Mouse (Mus musculus) embryonic facial prominence, embryonic 15.5 days (tissue): Measurements from ENCODE around the gene Gatd1. TPM values are rescaled to one million over a fixed set of nuclear protein-coding genes. Genes with fewer than 3 reads are reported as not detected.

Source experiments
- ATAC-seq: fragments of 200-750 bp; cut with Nextera tagmentation; 2 replicates; pipeline ENCODE4 v1.8.0; 2017; ENCODE audit warnings: low read depth, moderate TSS enrichment; ENCODE audit not compliant: insufficient number of reproducible peaks, low FRiP score, low TSS enrichment
- H3K27ac ChIP-seq: fragments of 300-500 bp; sonication (generic); replicated peaks from 2 replicates; pipeline ENCODE4 v1.5.1; 2015; ENCODE audit warnings: mild to moderate bottlenecking, inconsistent platforms
- H3K27me3 ChIP-seq: fragments of 300-500 bp; sonication (generic); 2 replicates; pipeline ENCODE4 v1.6.1; 2015; ENCODE audit warnings: inconsistent platforms
- H3K36me3 ChIP-seq: fragments of 300-500 bp; sonication (generic); 2 replicates; pipeline ENCODE4 v1.6.1; 2015; ENCODE audit warnings: mild to moderate bottlenecking, inconsistent platforms
- H3K4me1 ChIP-seq: fragments of 300-500 bp; sonication (generic); 2 replicates; pipeline ENCODE4 v1.6.1; 2015; ENCODE audit warnings: inconsistent platforms
- H3K4me2 ChIP-seq: fragments of 300-500 bp; sonication (generic); replicated peaks from 2 replicates; pipeline ENCODE4 v1.6.1; 2015; ENCODE audit warnings: mild to moderate bottlenecking, inconsistent platforms
- H3K4me3 ChIP-seq: fragments of 300-500 bp; sonication (generic); replicated peaks from 2 replicates; pipeline ENCODE4 v1.5.1; 2015; ENCODE audit warnings: mild to moderate bottlenecking, inconsistent platforms
- H3K9ac ChIP-seq: fragments of 300-500 bp; sonication (generic); 2 replicates; pipeline ENCODE4 v1.6.1; 2015; ENCODE audit warnings: inconsistent platforms
- H3K9me3 ChIP-seq: fragments of 300-500 bp; sonication (generic); replicated peaks from 2 replicates; pipeline ENCODE4 v1.6.1; 2016; ENCODE audit warnings: inconsistent platforms
- WGBS: fragments of 180-500 bp; shearing (Covaris S2); methylation state at CpG from one replicate; pipeline ENCODE4 v1.1.7; 2015; 5-methylcytosine and 5-hydroxymethylcytosine counted together
- polyA plus RNA-seq: library from polyadenylated mRNA; unstranded; fragments of >200 nt; fragmentation: Nextera tagmentation; extraction: Ambion mirVana; gene quantifications from 2 replicates; pipeline ENCODE4 v1.2.1, GENCODE M21; 2015

The Gatd1 gene
- polyA plus RNA-seq, 1 experiment from 2014 or later, result 67.6 TPM

DNA sequence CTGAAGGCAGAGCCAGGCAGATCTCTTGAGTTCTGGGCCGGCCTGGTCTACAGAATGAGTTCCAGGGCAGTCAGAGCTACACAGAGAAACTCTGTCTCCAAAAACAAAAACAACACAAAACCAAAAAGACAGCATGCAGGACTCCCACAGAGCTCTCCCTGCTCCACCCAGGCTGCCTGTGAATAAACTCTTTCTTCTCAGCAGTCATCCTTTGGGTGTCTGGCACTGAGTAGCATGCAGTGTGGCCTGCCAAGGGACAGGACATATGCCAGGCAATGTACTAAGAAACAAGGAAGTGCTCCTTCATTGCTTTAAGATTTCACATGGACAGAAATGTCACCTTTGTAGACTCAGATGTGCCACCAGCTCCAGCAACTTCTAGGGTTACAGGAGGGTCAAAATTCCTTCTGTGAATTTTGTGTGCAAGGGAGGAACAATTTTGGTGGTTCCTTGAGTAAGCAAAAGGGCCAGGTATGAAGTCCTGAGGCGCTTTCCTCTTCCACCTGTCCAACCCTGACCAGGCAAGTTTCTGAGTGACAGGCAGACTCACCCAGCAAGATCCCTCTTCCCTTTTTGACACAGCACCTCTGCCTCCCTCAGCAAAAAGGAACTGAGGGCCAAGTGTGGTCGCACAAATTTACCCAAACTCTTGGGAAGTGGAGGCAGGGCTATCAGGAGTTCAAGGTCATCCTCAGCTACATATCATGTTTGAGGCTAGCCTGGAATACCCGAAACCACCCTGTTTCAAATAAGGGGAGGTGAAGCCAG lies 32.7 kb downstream of the Gatd1 start:
- Histone ChIP-seq H3K27ac (no peak overlapping the region), H3K9me3 (no peaks in the 10 kb centered on the region), H3K9ac (no peak overlapping the region), H3K27me3 (no peaks in the 10 kb centered on the region), H3K4me1 (no peaks in the 10 kb centered on the region), H3K36me3 (no peaks in the 10 kb centered on the region), H3K4me3 (no peak overlapping the region), H3K4me2 (no peak overlapping the region)
- 60% methylated on average over 4 of the region's 4 CpGs for WGBS
- no peak for ATAC-seq

DNA sequence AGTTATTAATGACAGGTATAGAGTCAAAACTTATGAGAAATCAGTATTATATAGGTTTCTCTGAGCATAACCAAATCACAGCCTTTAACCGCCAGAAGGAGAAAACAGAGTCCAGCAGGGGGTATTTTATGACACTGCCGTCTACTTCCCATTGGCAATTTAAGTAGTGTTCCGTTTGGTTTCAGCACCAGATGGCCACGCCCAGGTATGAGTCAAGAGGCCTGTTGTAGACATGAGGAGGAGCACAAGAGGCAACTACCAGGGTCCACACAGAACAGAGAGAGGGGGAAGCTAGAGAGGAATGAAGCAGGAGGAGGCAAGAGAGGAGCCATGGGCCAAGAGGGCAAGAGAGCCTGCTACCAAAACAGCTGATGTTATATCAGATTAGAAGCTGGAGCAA lies 34.4 kb downstream of the Gatd1 start:
- no peak overlapping the region for H3K9ac ChIP-seq
- WGBS, result 58% methylated on average over 4 of the region's 4 CpGs
- no peak overlapping the region for H3K27ac ChIP-seq
- H3K4me1 ChIP-seq, result no peaks in the 10 kb centered on the region
- H3K4me3 ChIP-seq, result no peak overlapping the region
- no peaks in the 10 kb centered on the region for H3K9me3 ChIP-seq
- H3K4me2 ChIP-seq, result no peak overlapping the region
- H3K36me3 ChIP-seq, result no peaks in the 10 kb centered on the region
- no peaks in the 10 kb centered on the region for H3K27me3 ChIP-seq
- no peak for ATAC-seq

DNA sequence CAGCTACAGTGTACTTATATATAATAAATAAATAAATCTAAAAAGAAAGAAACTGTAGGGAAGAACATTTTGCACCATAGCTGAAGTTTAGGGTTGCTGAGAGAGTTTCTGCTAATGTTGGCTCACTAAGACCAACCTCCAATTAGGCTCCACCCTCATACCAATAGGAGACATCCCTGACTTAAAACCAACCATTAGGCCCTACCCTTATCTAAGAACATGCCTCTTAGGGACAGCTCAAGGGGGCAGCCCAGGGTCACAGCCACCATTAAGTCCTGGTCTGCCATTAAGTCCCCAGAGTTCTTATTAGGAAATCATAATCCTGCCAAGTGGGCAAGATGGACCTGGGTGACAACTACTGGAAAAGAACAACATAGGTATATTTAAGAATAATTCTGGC lies 39.5 kb downstream of the Gatd1 start:
- Histone ChIP-seq H3K4me2 (no peak overlapping the region), H3K9ac (no peak overlapping the region), H3K4me1 (no peaks in the 10 kb centered on the region), H3K4me3 (no peak overlapping the region), H3K27me3 (no peaks in the 10 kb centered on the region), H3K27ac (no peak overlapping the region), H3K9me3 (no peaks in the 10 kb centered on the region), H3K36me3 (no peaks in the 10 kb centered on the region)
- ATAC-seq, result no peak

DNA sequence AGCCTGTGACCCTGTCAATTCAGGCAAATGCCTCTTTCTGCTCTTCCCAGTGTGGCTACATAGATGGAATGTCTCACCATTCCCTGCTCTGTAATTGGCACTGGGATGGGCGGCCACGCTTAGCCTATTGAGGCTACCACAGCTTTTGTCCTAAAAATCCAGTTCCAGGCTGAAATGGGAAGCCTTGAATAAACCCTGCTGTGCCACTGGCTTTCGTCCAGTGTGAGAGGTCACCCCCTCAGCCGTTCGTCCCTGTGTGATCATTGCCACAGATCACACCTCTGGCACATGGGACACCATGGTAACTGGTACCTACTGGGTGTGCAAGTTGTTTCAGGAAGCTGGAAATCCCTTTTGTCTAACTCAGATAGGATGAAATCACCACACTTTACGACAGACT lies 40.3 kb downstream of the Gatd1 start:
- H3K27ac ChIP-seq, result no peak overlapping the region
- H3K4me3 ChIP-seq, result no peak overlapping the region
- no peaks in the 10 kb centered on the region for H3K9me3 ChIP-seq
- H3K4me1 ChIP-seq, result no peaks in the 10 kb centered on the region
- no peaks in the 10 kb centered on the region for H3K36me3 ChIP-seq
- no peak overlapping the region for H3K4me2 ChIP-seq
- H3K27me3 ChIP-seq, result no peaks in the 10 kb centered on the region
- no peak overlapping the region for H3K9ac ChIP-seq
- ATAC-seq, result no peak; the same call in 1 of the 2 replicates
- 78% methylated on average over 6 of the region's 6 CpGs for WGBS

DNA sequence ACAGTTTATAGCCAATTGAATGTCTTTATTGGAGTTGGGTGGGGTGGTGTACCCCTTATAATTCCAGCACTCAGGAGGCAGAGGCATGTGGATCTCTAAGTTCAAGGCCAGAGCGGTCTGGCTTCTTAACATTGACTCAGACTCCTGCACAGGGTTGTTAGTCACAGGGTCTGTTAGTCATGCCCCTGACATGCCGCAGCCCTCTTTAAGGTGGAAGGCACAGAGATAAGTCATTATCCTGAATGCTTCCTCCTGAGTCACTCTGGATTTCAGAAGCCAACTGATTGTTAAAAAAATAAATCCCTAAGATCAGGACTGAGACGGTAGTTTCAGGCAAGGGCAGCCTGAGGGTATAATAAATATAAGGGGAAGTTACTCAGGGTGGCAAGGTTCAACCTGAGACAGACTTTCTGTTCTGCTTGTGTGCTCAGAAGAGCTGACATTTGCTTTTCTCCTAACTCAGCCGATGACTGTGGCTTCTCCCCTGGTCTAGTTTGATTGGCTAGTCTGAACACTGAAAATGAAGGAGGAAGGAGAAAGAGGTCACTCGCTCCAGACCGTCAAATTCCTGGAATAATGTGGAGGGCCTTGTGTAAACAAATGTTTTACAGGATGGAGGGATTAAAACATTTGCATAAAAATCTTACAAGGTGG lies 41.9 kb downstream of the Gatd1 start:
- no peaks in the 10 kb centered on the region for H3K4me1 ChIP-seq

DNA sequence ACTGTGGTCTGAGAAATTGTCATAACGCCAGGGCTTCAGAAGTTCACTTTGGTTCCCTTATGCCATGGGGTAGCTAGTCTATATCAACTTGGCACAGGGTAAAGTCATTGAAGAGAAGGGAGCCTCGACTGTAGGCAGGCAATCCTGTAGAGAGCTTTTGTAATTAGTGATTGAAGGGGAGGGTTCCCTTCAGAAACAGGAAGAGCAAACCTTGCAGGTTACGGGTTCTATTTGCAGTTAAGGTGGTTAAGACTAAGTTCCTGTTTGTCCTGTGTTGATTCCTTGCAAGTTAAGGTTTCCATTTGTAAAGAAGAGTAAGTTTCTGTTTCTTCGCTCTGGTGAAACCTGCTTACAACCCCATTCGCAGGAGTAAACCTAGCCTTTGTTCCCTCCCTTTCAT lies 44.0 kb downstream of the Gatd1 start:
- 70% methylated on average over 5 of the region's 5 CpGs for WGBS
- no peak overlapping the region for H3K9ac ChIP-seq
- no peaks in the 10 kb centered on the region for H3K4me1 ChIP-seq
- no peaks in the 10 kb centered on the region for H3K27me3 ChIP-seq
- H3K36me3 ChIP-seq, result no peaks in the 10 kb centered on the region
- no peaks in the 10 kb centered on the region for H3K9me3 ChIP-seq
- H3K4me2 ChIP-seq, result no peak overlapping the region
- ATAC-seq, result no peak
- no peak overlapping the region for H3K27ac ChIP-seq
- no peak overlapping the region for H3K4me3 ChIP-seq

More for the DNA sequence above, 41.9 kb downstream of the Gatd1 start:
- no peak overlapping the region for H3K4me2 ChIP-seq
- no peaks in the 10 kb centered on the region for H3K27me3 ChIP-seq
- H3K4me3 ChIP-seq, result no peak overlapping the region
- H3K9ac ChIP-seq, result no peak overlapping the region
- 47% methylated on average over 6 of the region's 6 CpGs for WGBS
- no peak for ATAC-seq
- no peaks in the 10 kb centered on the region for H3K36me3 ChIP-seq
- H3K9me3 ChIP-seq, result no peaks in the 10 kb centered on the region
- no peak overlapping the region for H3K27ac ChIP-seq

DNA sequence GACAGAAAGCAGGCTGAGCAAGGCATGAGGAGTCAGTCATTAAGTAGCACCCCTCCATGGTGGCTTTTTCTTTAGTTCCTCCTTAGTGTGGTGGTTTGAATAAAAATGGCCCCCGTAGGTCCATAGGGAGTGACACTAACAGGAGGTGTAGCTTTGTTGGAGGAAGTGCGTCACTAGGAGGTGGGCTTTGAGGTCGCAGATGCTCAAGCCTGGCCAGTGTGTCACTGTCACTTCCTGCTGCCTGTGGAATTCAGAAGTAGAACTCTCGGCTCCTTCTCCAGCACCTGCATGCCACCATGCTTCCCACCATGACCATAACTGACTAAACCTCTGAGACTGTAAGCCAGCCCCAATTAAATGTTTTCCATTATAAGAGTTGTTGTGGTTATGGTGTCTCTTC lies 46.6 kb downstream of the Gatd1 start:
- Histone ChIP-seq H3K27ac (no peak overlapping the region), H3K27me3 (peaks cover 2% of the 10 kb centered on the region; the same call in 1 of the 2 replicates), H3K36me3 (no peaks in the 10 kb centered on the region), H3K4me2 (no peak overlapping the region), H3K9ac (no peak overlapping the region), H3K9me3 (no peaks in the 10 kb centered on the region), H3K4me3 (no peak overlapping the region), H3K4me1 (no peaks in the 10 kb centered on the region)
- WGBS, result 74% methylated on average over 4 of the region's 4 CpGs
- ATAC-seq, result no peak

DNA sequence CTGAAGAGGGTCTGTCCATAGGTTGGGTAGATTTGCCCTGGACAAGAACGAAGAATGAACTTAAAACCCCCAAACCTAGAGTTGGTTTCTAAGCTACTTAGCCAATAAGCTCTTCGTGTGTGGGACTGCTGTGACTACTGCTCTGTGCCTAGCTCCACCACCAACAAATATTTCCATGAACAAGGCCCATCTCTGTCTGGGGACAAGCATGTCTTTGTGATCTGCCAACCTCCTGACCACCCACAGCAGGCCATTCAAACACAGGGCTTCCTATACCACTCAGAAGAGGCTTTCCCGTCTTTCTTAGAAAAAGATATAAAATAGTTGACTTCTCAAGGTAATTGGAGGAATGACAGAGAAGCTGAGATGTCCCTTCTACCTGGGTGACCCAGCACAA lies 48.9 kb downstream of the Gatd1 start:
- no peak for ATAC-seq
- H3K4me2 ChIP-seq, result no peak overlapping the region
- H3K4me3 ChIP-seq, result no peak overlapping the region
- H3K4me1 ChIP-seq, result 0 out of 2 replicates have a peak, but pooled peaks cover 8% of the 10 kb centered on the region
- H3K36me3 ChIP-seq, result no peaks in the 10 kb centered on the region
- H3K9ac ChIP-seq, result no peak overlapping the region
- WGBS, result 46% methylated on average over 3 of the region's 3 CpGs
- H3K9me3 ChIP-seq, result no peaks in the 10 kb centered on the region
- no peak overlapping the region for H3K27ac ChIP-seq
- peaks cover 25% of the 10 kb centered on the region for H3K27me3 ChIP-seq

DNA sequence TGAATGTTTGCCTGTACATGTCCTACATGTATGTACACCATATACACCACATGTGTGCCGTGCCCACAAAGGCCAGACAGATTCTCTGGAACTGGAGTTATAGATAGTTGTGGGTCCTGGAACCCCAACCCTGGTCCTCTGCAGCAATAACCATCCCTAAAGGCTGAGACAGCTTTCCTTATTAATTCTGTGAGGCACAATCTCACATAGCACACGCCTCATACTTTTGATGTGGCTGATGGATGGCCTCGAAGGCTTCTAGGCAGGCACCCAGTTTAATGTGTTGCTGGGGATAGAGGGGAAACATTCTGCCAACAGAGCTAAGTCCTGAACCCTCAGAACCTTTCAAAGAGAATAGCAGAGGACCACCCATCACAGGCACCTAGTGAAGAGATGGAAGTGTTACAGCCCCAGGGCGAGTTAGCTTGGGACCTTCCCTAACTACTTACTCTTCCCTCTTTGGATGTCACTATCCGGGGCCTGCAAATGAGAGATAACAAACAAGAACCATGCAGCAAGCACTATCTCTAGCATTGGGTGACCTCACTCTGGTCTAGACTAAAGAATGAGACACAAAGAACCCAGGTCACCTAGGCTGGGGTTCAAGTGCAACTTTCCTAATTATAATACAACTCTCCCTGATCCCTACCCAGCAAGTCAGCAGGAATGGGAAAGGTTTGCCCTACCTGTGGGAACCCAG lies 49.4 kb downstream of the Gatd1 start:
- no peaks in the 10 kb centered on the region for H3K36me3 ChIP-seq
- no peak overlapping the region for H3K27ac ChIP-seq
- no peak overlapping the region for H3K4me3 ChIP-seq
- H3K4me2 ChIP-seq, result no peak overlapping the region
- no peak overlapping the region for H3K9ac ChIP-seq
- ATAC-seq, result no peak
- no peaks in the 10 kb centered on the region for H3K9me3 ChIP-seq
- 0 out of 2 replicates have a peak, but pooled peaks cover 8% of the 10 kb centered on the region for H3K4me1 ChIP-seq
- 74% methylated on average over 5 of the region's 5 CpGs for WGBS
- peaks cover 25% of the 10 kb centered on the region for H3K27me3 ChIP-seq

DNA sequence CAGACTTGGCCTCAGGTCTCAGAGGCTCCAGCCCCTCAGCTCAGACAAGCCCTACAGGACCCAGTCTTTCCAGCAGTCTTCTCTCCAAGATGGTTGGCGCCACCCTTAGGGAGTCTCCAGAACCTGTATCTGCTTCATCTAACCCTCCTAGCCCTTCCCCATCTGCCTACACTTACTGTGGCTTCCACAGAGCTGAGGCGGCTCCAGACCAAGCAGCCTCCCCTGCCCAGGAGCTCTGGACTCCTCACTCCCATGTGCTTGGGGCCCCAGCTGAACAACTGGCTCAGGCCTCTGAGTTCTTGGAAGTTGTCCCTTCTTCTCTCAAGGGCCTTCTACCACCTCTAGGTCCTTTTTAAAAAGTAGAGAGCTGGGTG lies 50.2 kb downstream of the Gatd1 start:
- 0 out of 2 replicates have a peak, but pooled peaks have one; percentile 3 for ATAC-seq
- no peak overlapping the region for H3K4me2 ChIP-seq

DNA sequence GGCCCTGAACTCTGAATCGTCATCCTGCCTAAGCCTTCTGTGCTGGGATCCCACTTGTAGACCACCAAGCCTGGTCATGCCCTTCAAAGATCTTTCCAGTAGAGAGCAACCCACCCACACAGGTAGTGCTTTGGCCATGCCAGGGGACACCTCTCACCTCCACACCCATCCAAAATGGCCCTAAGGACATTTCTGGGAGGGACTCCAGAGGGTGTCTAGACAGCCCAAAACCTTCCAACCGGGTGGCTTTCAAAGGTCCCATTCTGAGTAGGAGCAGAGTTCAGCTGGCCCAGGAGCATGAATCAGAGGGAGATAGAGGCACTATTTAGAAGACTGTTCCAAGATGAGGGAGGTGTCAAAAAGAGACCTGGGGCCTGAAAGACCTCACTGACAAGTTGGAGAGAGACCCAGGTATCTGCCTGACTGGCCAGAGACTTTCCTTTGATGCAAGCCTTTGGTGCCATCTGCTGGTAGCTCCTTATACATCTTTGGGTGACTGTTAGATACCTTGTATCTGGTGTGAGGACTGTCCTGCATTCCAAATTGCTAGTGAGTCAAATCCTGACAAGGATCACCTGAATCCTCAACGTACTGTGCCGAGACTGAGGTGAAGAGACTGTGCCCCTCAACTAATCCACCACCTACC lies 50.7 kb downstream of the Gatd1 start:
- 0 out of 2 replicates have a peak, but pooled peaks cover 8% of the 10 kb centered on the region for H3K4me1 ChIP-seq
- H3K36me3 ChIP-seq, result no peaks in the 10 kb centered on the region
- no peak overlapping the region for H3K4me2 ChIP-seq
- 51% methylated on average over 4 of the region's 4 CpGs for WGBS
- ATAC-seq, result 0 out of 2 replicates have a peak, but pooled peaks have one; percentile 25
- peaks cover 25% of the 10 kb centered on the region for H3K27me3 ChIP-seq
- H3K27ac ChIP-seq, result no peak overlapping the region
- H3K9me3 ChIP-seq, result no peaks in the 10 kb centered on the region
- H3K4me3 ChIP-seq, result no peak overlapping the region
- H3K9ac ChIP-seq, result no peak overlapping the region

More for the DNA sequence above, 50.2 kb downstream of the Gatd1 start:
- 52% methylated on average over 2 of the region's 2 CpGs for WGBS
- Histone ChIP-seq H3K36me3 (no peaks in the 10 kb centered on the region), H3K9ac (no peak overlapping the region), H3K4me3 (no peak overlapping the region), H3K27me3 (peaks cover 25% of the 10 kb centered on the region), H3K27ac (no peak overlapping the region), H3K9me3 (no peaks in the 10 kb centered on the region), H3K4me1 (0 out of 2 replicates have a peak, but pooled peaks cover 8% of the 10 kb centered on the region)
